Comparison of ENCODE assay signal across 8 mouse cellular contexts in genomic region chr11:25356671-25357586, GRCm38 (mm10).
A peak's percentile ranks its signal among the peaks of the same experiment; 100 is the strongest.
DNase-seq lines count a peak whose midpoint lies in the region; ATAC-seq and TF ChIP-seq lines count a peak whose summit lies in the region.

No protein-coding gene starts in this region.

- peak; percentile 20 for DNase-seq in layer of hippocampus, adult 11-12 months (ENCODE audit: low spot score)
- DNase-seq in layer of hippocampus, adult 9-10 months (ENCODE audit: low spot score) = no peak
- DNase-seq in left cerebral cortex, adult 2 months (ENCODE audit: extremely low spot score in 1 of 2, low spot score in 2 of 2) = peak in 1 of 2 experiments; percentile 13
- no peak for DNase-seq in gastrocnemius, postnatal 4 days (ENCODE audit: low spot score in 2 of 2)
- DNase-seq in gastrocnemius, postnatal 14 days = no peak
- no peak for DNase-seq in lung, adult 18-20 months

- ATAC-seq in embryonic facial prominence, embryonic 15.5 days (ENCODE audit: insufficient number of reproducible peaks, low FRiP score, low TSS enrichment, low read depth) = 0 out of 2 replicates have a peak, but pooled peaks have one; percentile 43
- ATAC-seq in neural tube, embryonic 13.5 days (ENCODE audit: low read depth) = peak; percentile 91

- no peak overlapping the region for H3K9ac ChIP-seq in embryonic facial prominence, embryonic 15.5 days
- H3K9ac ChIP-seq in neural tube, embryonic 13.5 days = peak overlapping the region; percentile 61

- H3K9me3 ChIP-seq in embryonic facial prominence, embryonic 15.5 days (replicated peaks) = no peaks in the 10 kb centered on the region
- no peaks in the 10 kb centered on the region for H3K9me3 ChIP-seq in neural tube, embryonic 13.5 days

- WGBS in embryonic facial prominence, embryonic 15.5 days = 11% methylated on average over 19 of the region's 19 CpGs
- 3% methylated on average over 19 of the region's 19 CpGs for WGBS in neural tube, embryonic 13.5 days

- H3K4me2 ChIP-seq in embryonic facial prominence, embryonic 15.5 days (replicated peaks) = peak overlapping the region; percentile 51
- H3K4me2 ChIP-seq in neural tube, embryonic 13.5 days = peak overlapping the region; percentile 60

- H3K36me3 ChIP-seq in embryonic facial prominence, embryonic 15.5 days = no peaks in the 10 kb centered on the region
- no peaks in the 10 kb centered on the region for H3K36me3 ChIP-seq in neural tube, embryonic 13.5 days

- TF ChIP-seq CTCF in left cerebral cortex, adult 2 months (IDR thresholded peaks at IDR 0.05) = no peak

- no peaks in the 10 kb centered on the region for H3K27me3 ChIP-seq in embryonic facial prominence, embryonic 15.5 days
- no peaks in the 10 kb centered on the region for H3K27me3 ChIP-seq in neural tube, embryonic 13.5 days

- intact Hi-C loops in left cerebral cortex, adult 2 months (cut with DNase I) = loop anchor here (2.0 to 10.0 kb wide), 2 partner anchors 42 to 378 kb away; no protein-coding TSS in a partner anchor
- intact Hi-C loops in gastrocnemius, postnatal 14 days (cut with DNase I; ENCODE audit: low total_unique reads) = no loop called here

- no peak overlapping the region for H3K27ac ChIP-seq in embryonic facial prominence, embryonic 15.5 days (replicated peaks)
- H3K27ac ChIP-seq in left cerebral cortex, adult 2 months = peak overlapping the region; percentile 69
- H3K27ac ChIP-seq in neural tube, embryonic 13.5 days (replicated peaks) = peak overlapping the region; percentile 89

- H3K4me1 ChIP-seq in embryonic facial prominence, embryonic 15.5 days = peaks cover 16% of the 10 kb centered on the region
- peaks cover 22% of the 10 kb centered on the region for H3K4me1 ChIP-seq in neural tube, embryonic 13.5 days (replicated peaks)

- H3K4me3 ChIP-seq in embryonic facial prominence, embryonic 15.5 days (replicated peaks) = peak overlapping the region; percentile 27
- H3K4me3 ChIP-seq in left cerebral cortex, adult 2 months = peak overlapping the region; percentile 37
- H3K4me3 ChIP-seq in neural tube, embryonic 13.5 days = peak overlapping the region; percentile 26
